Mouse (Mus musculus) left cerebral cortex, postnatal 4 days (tissue): ENCODE measurements at regions not wholly inside any gene's neighbourhood (a gene's known extent, or its start where the extent isn't known, plus 50 kb on each side); places are given as distances from the start of the nearest gene placed in this dataset.

Experiments used
- DNase-seq: peaks from one replicate; pipeline ENCODE4 v3.0.0-alpha.2; 2022
- intact Hi-C: fragments of 180-260 bp; cut with DNase I; formaldehyde crosslinking; loops from one replicate; pipeline ENCODE4 v1.15.1; 2025

DNA sequence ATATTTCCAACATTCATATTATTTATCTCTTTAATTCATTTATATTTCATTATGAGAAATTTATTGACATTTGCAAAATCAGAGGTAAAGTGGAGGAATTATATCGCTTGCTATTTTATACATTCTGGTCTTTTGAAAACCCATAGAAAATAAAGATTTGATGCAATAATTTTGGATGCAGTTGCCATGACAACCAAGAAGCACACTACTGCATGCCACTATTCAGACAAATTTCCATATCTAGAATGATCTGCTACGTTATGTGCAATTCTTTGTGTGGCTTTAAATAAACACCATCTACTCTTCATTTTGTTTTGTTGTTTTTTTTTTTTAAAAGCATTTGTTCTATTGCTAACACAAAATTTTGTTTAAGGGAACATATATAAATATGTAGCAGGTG lies 474.4 kb downstream of the Pcdh18 start:
- no peak for DNase-seq
- intact Hi-C loops = no loop called here

DNA sequence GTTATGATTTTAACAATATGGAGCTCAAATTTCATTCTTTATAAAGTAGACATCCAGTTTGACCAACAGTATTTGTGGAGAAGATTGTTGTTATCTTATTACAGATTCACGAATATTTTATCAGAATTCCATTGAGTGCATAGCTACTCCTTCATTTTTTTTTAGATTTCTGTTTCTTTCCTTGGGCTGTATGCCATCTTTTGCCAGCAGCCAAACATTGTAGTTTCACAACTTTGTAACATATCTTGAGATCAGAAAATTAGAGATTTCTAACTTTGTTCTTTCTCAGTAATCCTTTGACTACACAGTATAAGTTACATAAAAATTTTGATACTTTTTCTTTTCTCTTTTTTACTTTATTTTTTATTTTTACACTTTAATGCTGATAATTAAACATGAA lies 478.8 kb downstream of the Pcdh18 start:
- intact Hi-C loops = no loop called here
- no peak for DNase-seq

DNA sequence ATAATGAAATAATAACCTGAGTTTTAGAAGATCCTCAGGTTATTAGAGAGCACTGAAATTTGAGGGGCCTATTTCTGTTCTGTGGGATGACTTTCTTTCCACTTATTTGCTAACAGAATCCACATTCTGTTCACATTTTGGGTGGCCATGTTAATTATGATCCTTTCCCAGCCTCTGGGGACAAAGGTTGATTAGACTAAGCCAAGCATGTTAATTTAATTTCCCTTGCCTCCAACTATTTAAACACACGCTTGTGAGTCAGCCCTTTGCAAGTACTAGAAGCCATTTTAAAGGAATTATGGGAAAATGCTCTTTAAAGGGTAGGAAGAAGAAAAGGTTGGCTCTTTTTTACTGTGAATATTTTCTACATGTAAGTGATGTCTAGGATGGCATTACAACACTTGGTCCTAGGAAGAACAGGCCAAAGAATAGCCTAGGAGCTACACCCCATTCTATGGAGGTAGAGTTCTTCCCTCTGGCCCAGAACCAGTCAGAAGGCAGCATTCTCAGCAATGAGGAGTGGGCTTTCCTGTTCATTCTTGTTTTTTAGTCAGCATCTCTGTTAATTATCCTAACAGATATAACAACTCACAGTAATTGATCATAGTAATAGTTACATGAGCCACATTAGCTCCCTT lies 482.7 kb downstream of the Pcdh18 start:
- intact Hi-C loops = no loop called here

DNA sequence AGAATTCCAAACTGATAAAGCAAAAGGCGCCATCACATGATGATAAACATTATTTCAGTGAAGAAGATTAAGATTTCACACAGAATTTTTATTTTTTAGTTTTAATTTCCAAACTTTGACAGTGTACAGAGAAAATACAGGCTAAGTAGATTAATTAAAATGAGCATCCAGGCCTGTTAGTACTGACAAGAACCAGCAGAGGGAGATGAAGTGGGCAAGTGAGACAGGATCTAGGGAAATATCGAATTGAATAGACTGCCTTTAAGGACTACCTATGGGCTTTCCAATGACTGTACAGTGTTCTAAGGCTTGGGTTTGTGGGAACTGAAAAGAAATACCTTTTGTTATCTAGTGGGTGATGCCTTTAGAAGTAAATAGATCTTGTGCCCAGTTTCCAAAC lies 491.1 kb downstream of the Pcdh18 start:
- intact Hi-C loops = loop anchor here (10.0 kb wide), 1 partner anchor 489 kb away; the partner anchor contains the start of gene Pcdh18
- DNase-seq = no peak

More for the DNA sequence above, 482.7 kb downstream of the Pcdh18 start:
- DNase-seq = no peak
